In the genomic region with DNA sequence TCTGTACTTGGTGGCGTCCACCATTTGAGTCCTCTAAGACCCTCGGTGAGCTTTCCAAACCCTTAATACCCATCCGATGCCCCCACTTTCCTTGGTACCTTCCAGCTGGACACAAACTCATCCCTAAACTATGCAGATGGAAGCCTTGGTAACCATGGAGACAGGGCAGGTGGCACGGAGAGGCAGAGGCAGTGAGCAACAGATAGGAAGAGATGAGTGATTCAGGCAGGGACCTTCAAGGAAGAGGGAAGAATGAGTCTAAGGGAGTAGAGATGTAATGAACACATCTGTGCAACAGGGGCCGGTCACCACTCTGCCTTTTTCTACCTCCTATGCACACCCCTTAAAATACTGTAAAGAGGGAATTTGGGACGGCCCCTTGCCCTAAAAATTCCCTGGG, we compare ENCODE assay signal across 8 mouse cellular contexts. TPM values are rescaled to one million over a fixed set of nuclear protein-coding genes. Genes with fewer than 3 reads are reported as not detected.
DNase-seq lines count a peak whose midpoint lies in the region; ATAC-seq lines count a peak whose summit lies in the region.

No protein-coding gene starts in this region.

- no peaks in the 10 kb centered on the region for H3K36me3 ChIP-seq in hindbrain, embryonic 13.5 days
- no peaks in the 10 kb centered on the region for H3K36me3 ChIP-seq in neural tube, embryonic 14.5 days (ENCODE audit: control insufficient read depth, insufficient read depth, low read length)
- H3K36me3 ChIP-seq in liver, embryonic 11.5 days (ENCODE audit: control insufficient read depth, insufficient read depth, low read length), result no peaks in the 10 kb centered on the region

- peak overlapping the region; percentile 53 for H3K4me3 ChIP-seq in hindbrain, embryonic 13.5 days
- H3K4me3 ChIP-seq in neural tube, embryonic 14.5 days (ENCODE audit: low read depth, low read length), result peak overlapping the region; percentile 54; the same call in 1 of the 2 replicates
- H3K4me3 ChIP-seq in liver, embryonic 11.5 days (ENCODE audit: low read depth, low read length), result no peak overlapping the region

- WGBS in hindbrain, embryonic 13.5 days, result 16% methylated on average over 6 of the region's 6 CpGs
- 20% methylated on average over 6 of the region's 6 CpGs for WGBS in neural tube, embryonic 14.5 days
- 30% methylated on average over 6 of the region's 6 CpGs for WGBS in liver, embryonic 11.5 days

- no peak for ATAC-seq in hindbrain, embryonic 13.5 days (ENCODE audit: low FRiP score)
- no peak for ATAC-seq in neural tube, embryonic 14.5 days (ENCODE audit: low read depth)
- ATAC-seq in liver, embryonic 11.5 days (replicated peaks; ENCODE audit: low FRiP score), result no peak

- H3K9me3 ChIP-seq in hindbrain, embryonic 13.5 days, result no peaks in the 10 kb centered on the region
- H3K9me3 ChIP-seq in neural tube, embryonic 14.5 days (ENCODE audit: control insufficient read depth, low read length), result no peaks in the 10 kb centered on the region
- no peaks in the 10 kb centered on the region for H3K9me3 ChIP-seq in liver, embryonic 11.5 days (ENCODE audit: control insufficient read depth, low read length)

- H3K9ac ChIP-seq in hindbrain, embryonic 13.5 days, result peak overlapping the region; percentile 85
- H3K9ac ChIP-seq in neural tube, embryonic 14.5 days (replicated peaks; ENCODE audit: low read depth, low read length), result peak overlapping the region; percentile 69
- H3K9ac ChIP-seq in liver, embryonic 11.5 days (ENCODE audit: low read depth, low read length), result no peak overlapping the region

- peaks cover 67% of the 10 kb centered on the region for H3K4me1 ChIP-seq in hindbrain, embryonic 13.5 days (replicated peaks)
- peaks cover 31% of the 10 kb centered on the region for H3K4me1 ChIP-seq in neural tube, embryonic 14.5 days (ENCODE audit: control insufficient read depth, insufficient read depth, low read length)
- H3K4me1 ChIP-seq in liver, embryonic 11.5 days (replicated peaks; ENCODE audit: control insufficient read depth, insufficient read depth, low read length), result peaks cover 36% of the 10 kb centered on the region

- peak; percentile 51 to 60 for DNase-seq in layer of hippocampus, adult 8-10 months (ENCODE audit: low spot score in 2 of 2)
- no peak for DNase-seq in layer of hippocampus, adult 9-10 months (ENCODE audit: low spot score)
- DNase-seq in cerebellum, postnatal 14 days, result peak; percentile 58
- DNase-seq in liver, embryonic 11.5 days (ENCODE audit: low spot score), result no peak
- no peak for DNase-seq in testis, postnatal 10 days (ENCODE audit: low spot score)
- DNase-seq in kidney, adult 11 months, result no peak

- peak overlapping the region; percentile 98 for H3K4me2 ChIP-seq in hindbrain, embryonic 13.5 days
- H3K4me2 ChIP-seq in neural tube, embryonic 14.5 days (ENCODE audit: low read depth, low read length), result peak overlapping the region; percentile 64
- H3K4me2 ChIP-seq in liver, embryonic 11.5 days, result no peak overlapping the region

- peaks cover 13% of the 10 kb centered on the region for H3K27me3 ChIP-seq in hindbrain, embryonic 13.5 days
- no peaks in the 10 kb centered on the region for H3K27me3 ChIP-seq in neural tube, embryonic 14.5 days (ENCODE audit: control insufficient read depth, insufficient read depth, low read length)
- peaks cover 51% of the 10 kb centered on the region for H3K27me3 ChIP-seq in liver, embryonic 11.5 days (replicated peaks; ENCODE audit: control insufficient read depth, insufficient read depth, low read length)

- peak overlapping the region; percentile 66; the same call in 1 of the 2 replicates for H3K27ac ChIP-seq in hindbrain, embryonic 13.5 days
- no peak overlapping the region for H3K27ac ChIP-seq in neural tube, embryonic 14.5 days (ENCODE audit: low read depth, low read length)
- H3K27ac ChIP-seq in liver, embryonic 11.5 days (ENCODE audit: low read depth, low read length), result no peak overlapping the region

RNA-seq across cellular contexts. Expression of gene Ankrd34a, which starts 0.8 kb away (rescaled TPM):
- 10 to 100 TPM; 49.5 to 56.2 (median 52.6) TPM for total RNA-seq in layer of hippocampus, adult 8-10 months (2022)
- polyA plus RNA-seq in hindbrain, embryonic 13.5 days (2015; fragmentation: Nextera tagmentation; extraction: Ambion mirVana), result 9.7 and 10.5 TPM in 2 replicates
- polyA plus RNA-seq in neural tube, embryonic 14.5 days (2014; fragmentation: Nextera tagmentation; extraction: Ambion mirVana), result 18.6 and 21.0 TPM in 2 replicates
- polyA plus RNA-seq in liver, embryonic 11.5 days (2014; fragmentation: Nextera tagmentation; extraction: Ambion mirVana), result 0.71 and 1.1 TPM in 2 replicates

RNA-seq across cellular contexts. Expression of gene Polr3gl, which starts 1.7 kb away (rescaled TPM):
- 10 to 100 TPM; 30.1 to 38.6 (median 32.5) TPM for total RNA-seq in layer of hippocampus, adult 8-10 months (2022)
- polyA plus RNA-seq in hindbrain, embryonic 13.5 days (2015; fragmentation: Nextera tagmentation; extraction: Ambion mirVana), result 38.3 and 39.3 TPM in 2 replicates
- polyA plus RNA-seq in neural tube, embryonic 14.5 days (2014; fragmentation: Nextera tagmentation; extraction: Ambion mirVana), result 20.5 and 22.9 TPM in 2 replicates
- 18.6 and 21.5 TPM in 2 replicates for polyA plus RNA-seq in liver, embryonic 11.5 days (2014; fragmentation: Nextera tagmentation; extraction: Ambion mirVana)

RNA-seq across cellular contexts. Expression of gene Lix1l, which starts 5.3 kb away (rescaled TPM):
- 10 to 100 TPM; 29.9 to 34.2 (median 31.4) TPM for total RNA-seq in layer of hippocampus, adult 8-10 months (2022)
- polyA plus RNA-seq in hindbrain, embryonic 13.5 days (2015; fragmentation: Nextera tagmentation; extraction: Ambion mirVana), result 6.8 and 7.3 TPM in 2 replicates
- polyA plus RNA-seq in neural tube, embryonic 14.5 days (2014; fragmentation: Nextera tagmentation; extraction: Ambion mirVana), result 7.4 and 7.6 TPM in 2 replicates
- 2.6 and 3.1 TPM in 2 replicates for polyA plus RNA-seq in liver, embryonic 11.5 days (2014; fragmentation: Nextera tagmentation; extraction: Ambion mirVana)

RNA-seq across cellular contexts. Expression of gene Gm16253, which starts 18.9 kb away (rescaled TPM):
- not detected for total RNA-seq in layer of hippocampus, adult 8-10 months (2022)
- polyA plus RNA-seq in hindbrain, embryonic 13.5 days (2015; fragmentation: Nextera tagmentation; extraction: Ambion mirVana), result 1.2 and 1.6 TPM in 2 replicates
- 0.90 and 1.2 TPM in 2 replicates for polyA plus RNA-seq in neural tube, embryonic 14.5 days (2014; fragmentation: Nextera tagmentation; extraction: Ambion mirVana)
- polyA plus RNA-seq in liver, embryonic 11.5 days (2014; fragmentation: Nextera tagmentation; extraction: Ambion mirVana), result 0.49 and 1.0 TPM in 2 replicates

RNA-seq across cellular contexts. Expression of gene Rbm8a, which starts 34.1 kb away (rescaled TPM):
- total RNA-seq in layer of hippocampus, adult 8-10 months (2022), result 10 to 100 TPM; 45.5 to 61.5 (median 48.7) TPM
- polyA plus RNA-seq in hindbrain, embryonic 13.5 days (2015; fragmentation: Nextera tagmentation; extraction: Ambion mirVana), result 123 and 129 TPM in 2 replicates
- polyA plus RNA-seq in neural tube, embryonic 14.5 days (2014; fragmentation: Nextera tagmentation; extraction: Ambion mirVana), result 115 and 117 TPM in 2 replicates
- polyA plus RNA-seq in liver, embryonic 11.5 days (2014; fragmentation: Nextera tagmentation; extraction: Ambion mirVana), result 176 and 196 TPM in 2 replicates

Comparison
In these comparisons a context has a peak if more than half of its experiments do, and no peak if none do; other contexts are left out.
1. DNase-seq: peak in layer of hippocampus, adult 8-10 months (2 of 2) and cerebellum, postnatal 14 days (2 of 2); none in layer of hippocampus, adult 9-10 months (single experiment), liver, embryonic 11.5 days (single experiment), testis, postnatal 10 days (single experiment) and kidney, adult 11 months (single experiment).